Mouse (Mus musculus): ENCODE measurements around the gene Cish.

DNA sequence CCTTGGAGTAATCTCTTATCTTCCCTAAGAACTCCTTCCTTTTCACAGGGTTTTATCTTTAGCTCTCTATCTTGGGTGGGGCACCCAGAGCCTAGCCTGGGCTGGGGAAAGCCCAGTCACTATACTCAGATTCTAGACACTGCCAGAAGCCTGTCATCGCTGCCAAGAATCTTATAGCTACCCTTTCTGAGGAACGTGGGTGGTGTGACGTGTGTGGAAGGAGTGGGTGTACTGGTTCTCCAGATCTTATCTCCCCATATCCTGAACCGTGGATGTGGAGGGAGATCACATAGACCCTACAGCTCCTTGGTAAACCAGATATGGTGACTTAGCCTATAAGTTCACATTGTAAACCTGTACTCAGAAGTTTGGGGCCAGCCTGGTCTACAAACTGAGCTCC is 210 bp upstream of the Cish start:
- TF ChIP-seq EP300 (IDR thresholded peaks at IDR 0.05; ENCODE audit: low read depth) (no peak), CTCF (IDR thresholded peaks at IDR 0.05; ENCODE audit: low read depth) (no peak)

Data from liver, embryonic 14.5 days (tissue).